Mouse (Mus musculus) stomach, embryonic 14.5 days (tissue): ENCODE measurements around the gene Nup210l. TPM values are rescaled to one million over a fixed set of nuclear protein-coding genes. Genes with fewer than 3 reads are reported as not detected.

Experiments
- ATAC-seq: fragments of 200-750 bp; cut with Nextera tagmentation; 2 replicates; pipeline ENCODE4 v1.8.0; 2017; ENCODE audit warnings: low read depth, moderate TSS enrichment; ENCODE audit not compliant: insufficient number of reproducible peaks, insufficient read depth, low FRiP score
- H3K27ac ChIP-seq: fragments of 300-500 bp; sonication (generic); 2 replicates; pipeline ENCODE4 v1.5.1; 2014; ENCODE audit warnings: mild to moderate bottlenecking, low read length, moderate library complexity, mixed read lengths
- H3K27me3 ChIP-seq: fragments of 300-500 bp; sonication (generic); 2 replicates; pipeline ENCODE4 v1.6.1; 2014; ENCODE audit warnings: low read length, control low read depth, mixed read lengths; ENCODE audit not compliant: control insufficient read depth, insufficient read depth
- H3K36me3 ChIP-seq: fragments of 300-500 bp; sonication (generic); 2 replicates; pipeline ENCODE4 v1.6.1; 2014; ENCODE audit warnings: mild to moderate bottlenecking, control low read depth, low read length, moderate library complexity, mixed read lengths; ENCODE audit not compliant: control insufficient read depth, insufficient read depth
- H3K4me1 ChIP-seq: fragments of 300-500 bp; sonication (generic); 2 replicates; pipeline ENCODE4 v1.6.1; 2014; ENCODE audit warnings: low read length, control low read depth, mixed read lengths; ENCODE audit not compliant: control insufficient read depth, insufficient read depth
- H3K4me2 ChIP-seq: fragments of 300-500 bp; sonication (generic); replicated peaks from 2 replicates; pipeline ENCODE4 v1.6.1; 2014; ENCODE audit warnings: low read depth, low read length, control low read depth
- H3K4me3 ChIP-seq: fragments of 300-500 bp; sonication (generic); 2 replicates; pipeline ENCODE4 v1.5.1; 2014; ENCODE audit warnings: low read depth, low read length, control low read depth
- H3K9ac ChIP-seq: fragments of 300-500 bp; sonication (generic); replicated peaks from 2 replicates; pipeline ENCODE4 v1.6.1; 2014; ENCODE audit warnings: low read depth, mild to moderate bottlenecking, control low read depth, low read length, moderate library complexity, mixed read lengths
- H3K9me3 ChIP-seq: fragments of 300-500 bp; sonication (generic); 2 replicates; pipeline ENCODE4 v1.6.1; 2016; ENCODE audit warnings: low read depth, low read length, control low read depth; ENCODE audit not compliant: control insufficient read depth
- WGBS: fragments of 180-500 bp; shearing (Covaris S2); extraction: QIAGEN DNeasy Blood & Tissue Kit; methylation state at CpG from one replicate; pipeline ENCODE4 v1.1.7; 2014; 5-methylcytosine and 5-hydroxymethylcytosine counted together
- polyA plus RNA-seq: library from polyadenylated mRNA; unstranded; fragments of >200 nt; fragmentation: Nextera tagmentation; extraction: Ambion mirVana; gene quantifications from 2 replicates; pipeline ENCODE4 v1.2.1, GENCODE M21; 2014

The Nup210l gene
- polyA plus RNA-seq, 1 experiment from 2014 or later: 0.98 TPM

- H3K27me3 ChIP-seq: no peaks in the 10 kb centered on the region
- no peaks in the 10 kb centered on the region for H3K36me3 ChIP-seq
- H3K4me1 ChIP-seq: no peaks in the 10 kb centered on the region
- 83% methylated on average over 1 of the region's 1 CpGs for WGBS
- H3K9ac ChIP-seq: no peak overlapping the region
- H3K4me2 ChIP-seq: no peak overlapping the region
- no peak overlapping the region for H3K4me3 ChIP-seq
- H3K9me3 ChIP-seq: no peaks in the 10 kb centered on the region
- H3K27ac ChIP-seq: no peak overlapping the region
- ATAC-seq: no peak
Measured at GRCm38 (mm10) chr3:90195644-90196043, 91.7 kb downstream of the Nup210l start.

GRCm38 (mm10) chr3:90197548-90197947 is 93.6 kb downstream of the Nup210l start:
- no peaks in the 10 kb centered on the region for H3K27me3 ChIP-seq
- no peak overlapping the region for H3K4me2 ChIP-seq
- 76% methylated on average over 1 of the region's 1 CpGs for WGBS
- no peaks in the 10 kb centered on the region for H3K36me3 ChIP-seq
- H3K9me3 ChIP-seq: no peaks in the 10 kb centered on the region
- no peaks in the 10 kb centered on the region for H3K4me1 ChIP-seq
- ATAC-seq: no peak
- H3K4me3 ChIP-seq: no peak overlapping the region
- H3K9ac ChIP-seq: no peak overlapping the region
- H3K27ac ChIP-seq: no peak overlapping the region

- Histone ChIP-seq H3K27me3 (no peaks in the 10 kb centered on the region), H3K9me3 (no peaks in the 10 kb centered on the region), H3K9ac (no peak overlapping the region), H3K27ac (no peak overlapping the region), H3K4me3 (no peak overlapping the region), H3K36me3 (peaks cover 2% of the 10 kb centered on the region; the same call in 1 of the 2 replicates), H3K4me2 (no peak overlapping the region), H3K4me1 (no peaks in the 10 kb centered on the region)
- ATAC-seq: no peak
- WGBS: 56% methylated on average over 1 of the region's 1 CpGs
Measured at GRCm38 (mm10) chr3:90202884-90203283, 99.0 kb downstream of the Nup210l start.

- no peak for ATAC-seq
- Histone ChIP-seq H3K9me3 (no peaks in the 10 kb centered on the region), H3K4me1 (no peaks in the 10 kb centered on the region), H3K9ac (no peak overlapping the region), H3K36me3 (peaks cover 9% of the 10 kb centered on the region), H3K27me3 (no peaks in the 10 kb centered on the region), H3K27ac (no peak overlapping the region), H3K4me3 (no peak overlapping the region), H3K4me2 (no peak overlapping the region)
- WGBS: 66% methylated on average over 5 of the region's 5 CpGs
Measured at GRCm38 (mm10) chr3:90203619-90204018, 99.7 kb downstream of the Nup210l start.

- 92% methylated on average over 2 of the region's 2 CpGs for WGBS
- no peak overlapping the region for H3K9ac ChIP-seq
- no peaks in the 10 kb centered on the region for H3K9me3 ChIP-seq
- H3K27me3 ChIP-seq: no peaks in the 10 kb centered on the region
- H3K4me1 ChIP-seq: no peaks in the 10 kb centered on the region
- peaks cover 14% of the 10 kb centered on the region for H3K36me3 ChIP-seq
- no peak overlapping the region for H3K27ac ChIP-seq
- H3K4me3 ChIP-seq: no peak overlapping the region
- no peak for ATAC-seq
- H3K4me2 ChIP-seq: no peak overlapping the region
Measured at GRCm38 (mm10) chr3:90204582-90204981, 100.7 kb downstream of the Nup210l start.

- Histone ChIP-seq H3K27ac (no peak overlapping the region), H3K4me3 (no peak overlapping the region), H3K9ac (no peak overlapping the region), H3K4me2 (no peak overlapping the region), H3K27me3 (no peaks in the 10 kb centered on the region), H3K36me3 (peaks cover 43% of the 10 kb centered on the region), H3K9me3 (no peaks in the 10 kb centered on the region), H3K4me1 (peaks cover 11% of the 10 kb centered on the region; the same call in 1 of the 2 replicates)
- 89% methylated on average over 2 of the region's 2 CpGs for WGBS
- no peak for ATAC-seq
Measured at GRCm38 (mm10) chr3:90208662-90209061, 104.7 kb downstream of the Nup210l start.

GRCm38 (mm10) chr3:90209908-90210566 is 106.1 kb downstream of the Nup210l start:
- Histone ChIP-seq H3K27ac (no peak overlapping the region), H3K9me3 (no peaks in the 10 kb centered on the region), H3K36me3 (peaks cover 43% of the 10 kb centered on the region), H3K4me1 (peaks cover 11% of the 10 kb centered on the region; the same call in 1 of the 2 replicates), H3K27me3 (no peaks in the 10 kb centered on the region), H3K4me2 (no peak overlapping the region), H3K9ac (no peak overlapping the region), H3K4me3 (no peak overlapping the region)
- ATAC-seq: no peak
- WGBS: 89% methylated on average over 5 of the region's 5 CpGs

- Histone ChIP-seq H3K36me3 (peaks cover 43% of the 10 kb centered on the region), H3K4me3 (peak overlapping the region; percentile 55), H3K27me3 (no peaks in the 10 kb centered on the region), H3K9me3 (no peaks in the 10 kb centered on the region), H3K27ac (no peak overlapping the region), H3K9ac (no peak overlapping the region), H3K4me1 (peaks cover 11% of the 10 kb centered on the region; the same call in 1 of the 2 replicates), H3K4me2 (peak overlapping the region; percentile 94)
- WGBS: 76% methylated on average over 13 of the region's 13 CpGs
- ATAC-seq: no peak
Measured at GRCm38 (mm10) chr3:90211475-90212398, 107.8 kb downstream of the Nup210l start.
